Mouse (Mus musculus) retina, postnatal 1 day (tissue): ENCODE measurements at regions not wholly inside any gene's neighbourhood (a gene's known extent, or its start where the extent isn't known, plus 50 kb on each side); places are given as distances from the start of the nearest gene placed in this dataset.

Source experiments
- DNase-seq: peaks from one replicate; pipeline ENCODE4 v3.0.0-alpha.2; 2012

DNA sequence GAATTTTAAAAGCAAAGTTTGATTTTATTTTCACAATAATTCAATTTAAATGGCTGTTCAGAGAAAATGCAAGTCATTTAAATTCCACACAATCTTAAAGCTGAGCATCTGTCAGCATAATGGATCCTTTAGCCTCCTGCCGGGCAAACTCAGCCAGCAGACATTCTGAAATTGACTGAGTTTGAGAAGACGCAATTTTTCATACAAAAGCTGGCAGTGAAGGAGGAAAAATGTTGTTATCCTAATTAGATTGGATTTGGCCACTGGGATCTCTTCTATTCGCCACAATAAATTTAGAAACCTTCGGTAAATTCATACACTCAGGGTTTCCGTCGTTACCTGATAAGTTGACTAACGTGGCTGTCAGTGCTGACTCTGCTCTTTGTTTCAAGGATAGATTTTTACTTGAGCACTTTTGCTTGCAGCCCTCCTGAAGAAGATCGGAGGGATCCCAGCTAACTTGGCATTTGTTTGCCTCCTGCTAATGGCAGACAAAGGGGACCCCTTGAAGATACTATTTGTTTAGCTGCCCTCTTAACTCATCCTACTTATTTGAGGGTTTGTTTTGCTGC lies 244.9 kb upstream of the Fsip2 start:
- DNase-seq: peak; percentile 2

DNA sequence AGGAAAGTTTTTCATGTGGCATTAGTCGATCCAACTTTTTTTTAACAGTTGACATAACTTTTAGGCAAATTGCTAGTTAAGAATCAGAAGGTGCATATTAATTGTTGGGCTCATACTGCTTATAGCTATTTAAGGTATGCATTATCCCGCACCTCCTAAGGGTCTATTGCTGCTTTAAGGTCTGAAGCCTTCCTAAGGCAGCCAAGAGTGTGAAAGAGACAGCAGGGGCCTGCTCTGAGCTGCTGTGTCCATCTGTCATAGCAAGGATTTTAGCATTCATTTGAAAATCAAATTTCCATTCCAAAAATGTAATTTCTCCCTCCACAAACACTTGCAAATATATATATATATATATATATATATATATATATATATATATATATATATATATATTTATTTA lies 241.6 kb upstream of the Fsip2 start:
- DNase-seq: no peak

DNA sequence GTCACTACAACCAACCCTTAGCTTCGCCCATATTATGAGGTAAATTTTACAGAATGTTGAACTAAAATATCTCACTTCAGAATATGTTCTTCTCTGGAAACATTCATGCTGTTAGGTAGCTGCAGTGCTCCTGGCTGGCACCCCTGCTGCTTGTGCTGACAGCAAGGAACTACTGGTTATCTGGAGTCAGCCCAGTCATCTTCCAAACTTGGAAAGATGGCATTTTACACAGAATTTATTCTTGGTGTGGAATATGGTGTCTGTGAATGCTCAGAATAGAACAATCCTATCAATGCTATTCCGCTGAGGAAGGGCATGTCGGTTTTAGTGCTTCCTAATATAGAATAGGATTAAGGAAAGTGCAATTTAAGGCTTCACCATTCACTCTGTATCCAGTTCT lies 227.7 kb upstream of the Fsip2 start:
- no peak for DNase-seq
